Mouse (Mus musculus): ENCODE data around the gene Gm5269.

Gm5269 gene

GRCm38 (mm10) chr1:45890173-45890572 lies at the start of gene Gm5269:
Gm5269 (minus strand) TSS chr1:45890273.
- no peak for DNase-seq (ENCODE audit: inconsistent ontology term)

GRCm38 (mm10) chr1:45931127-45931526 lies 41.1 kb upstream of the Gm5269 start:
- DNase-seq (ENCODE audit: inconsistent ontology term): no peak

- DNase-seq (ENCODE audit: inconsistent ontology term): no peak
These were observed 36.8 kb upstream of the Gm5269 start for GRCm38 (mm10) chr1:45926911-45927310.

GRCm38 (mm10) chr1:45926393-45926763 lies 36.3 kb upstream of the Gm5269 start, which contains the start of gene Slc40a1:
Slc40a1 (minus strand) TSS chr1:45926523.
- DNase-seq (ENCODE audit: inconsistent ontology term): no peak

- peak; percentile 83 for DNase-seq (ENCODE audit: inconsistent ontology term)
These were observed 35.7 kb upstream of the Gm5269 start for GRCm38 (mm10) chr1:45925500-45926392.

- no peak for DNase-seq (ENCODE audit: inconsistent ontology term)
These were observed 35.0 kb upstream of the Gm5269 start for GRCm38 (mm10) chr1:45925131-45925499.

GRCm38 (mm10) chr1:45924516-45924915 lies 34.4 kb upstream of the Gm5269 start:
- DNase-seq (ENCODE audit: inconsistent ontology term): no peak

- DNase-seq (ENCODE audit: inconsistent ontology term): no peak
These were observed 33.2 kb upstream of the Gm5269 start for GRCm38 (mm10) chr1:45923306-45923705.

GRCm38 (mm10) chr1:45920703-45921102 lies 30.6 kb upstream of the Gm5269 start:
- no peak for DNase-seq (ENCODE audit: inconsistent ontology term)

GRCm38 (mm10) chr1:45919752-45920151 lies 29.7 kb upstream of the Gm5269 start:
- no peak for DNase-seq (ENCODE audit: inconsistent ontology term)

- DNase-seq (ENCODE audit: inconsistent ontology term): no peak
These were observed 27.2 kb upstream of the Gm5269 start for GRCm38 (mm10) chr1:45917136-45917803.

- DNase-seq (ENCODE audit: inconsistent ontology term): no peak
These were observed 26.1 kb upstream of the Gm5269 start for GRCm38 (mm10) chr1:45916174-45916573.

- DNase-seq (ENCODE audit: inconsistent ontology term): no peak
These were observed 24.2 kb upstream of the Gm5269 start for GRCm38 (mm10) chr1:45914236-45914635.

GRCm38 (mm10) chr1:45905107-45905821 lies 15.2 kb upstream of the Gm5269 start:
- peak; percentile 36 for DNase-seq (ENCODE audit: inconsistent ontology term)

- DNase-seq (ENCODE audit: inconsistent ontology term): no peak
These were observed 14.1 kb upstream of the Gm5269 start for GRCm38 (mm10) chr1:45904161-45904560.

- no peak for DNase-seq (ENCODE audit: inconsistent ontology term)
These were observed 8.0 kb upstream of the Gm5269 start for GRCm38 (mm10) chr1:45898044-45898443.

- no peak for DNase-seq (ENCODE audit: inconsistent ontology term)
These were observed 4.3 kb upstream of the Gm5269 start for GRCm38 (mm10) chr1:45894168-45894912.

- DNase-seq (ENCODE audit: inconsistent ontology term): no peak
These were observed 1.9 kb upstream of the Gm5269 start for GRCm38 (mm10) chr1:45891986-45892385.

GRCm38 (mm10) chr1:45886800-45887199 lies 3.3 kb downstream of the Gm5269 start:
- DNase-seq (ENCODE audit: inconsistent ontology term): no peak

- no peak for DNase-seq (ENCODE audit: inconsistent ontology term)
These were observed 6.7 kb downstream of the Gm5269 start for GRCm38 (mm10) chr1:45883378-45883777.

GRCm38 (mm10) chr1:45882076-45882475 lies 8.0 kb downstream of the Gm5269 start:
- DNase-seq (ENCODE audit: inconsistent ontology term): no peak

Measured in Muller cell, postnatal 12 days (primary cell).